Mouse (Mus musculus): ENCODE data around the gene Fam57b. TPM values are rescaled to one million over a fixed set of nuclear protein-coding genes. Genes with fewer than 3 reads are reported as not detected.

The Fam57b gene
- polyA plus RNA-seq, 1 experiment from 2014 or later, result 12.7 TPM

DNA sequence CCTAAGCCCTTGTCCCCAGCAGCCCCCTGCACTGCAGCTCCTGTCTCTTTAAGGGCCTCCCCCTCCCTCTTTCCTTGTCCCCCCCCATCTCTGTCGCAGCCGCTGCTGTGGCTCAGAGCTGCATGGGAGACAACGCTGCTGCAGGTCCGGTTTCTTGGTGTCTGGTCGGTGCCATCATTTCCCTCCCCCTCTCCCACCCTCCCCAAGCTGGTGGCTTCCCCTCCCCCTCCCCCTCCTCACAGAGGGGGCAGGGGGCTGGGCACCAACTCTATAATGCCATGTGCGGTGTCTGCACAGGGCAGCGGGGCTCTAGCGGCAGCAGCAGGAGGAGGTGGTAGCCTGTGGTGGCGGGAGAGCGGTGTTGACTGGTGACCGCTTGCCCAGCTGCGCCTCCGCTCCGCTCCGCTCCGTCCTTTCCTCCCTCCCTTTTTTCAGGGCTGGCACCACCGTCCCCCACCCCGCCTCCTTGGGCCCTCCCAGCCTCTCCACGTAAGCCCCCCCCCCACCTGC lies 25.8 kb downstream of the Fam57b start:
- Histone ChIP-seq H3K27ac (peak overlapping the region; percentile 90), H3K27me3 (ENCODE audit: insufficient read depth, poor library complexity, severe bottlenecking) (peaks cover 48% of the 10 kb centered on the region), H3K36me3 (no peaks in the 10 kb centered on the region), H3K4me1 (replicated peaks) (peaks cover 37% of the 10 kb centered on the region), H3K4me3 (peak overlapping the region; percentile 66), H3K9me3 (no peaks in the 10 kb centered on the region)
- peak; percentile 54 for DNase-seq (ENCODE audit: low spot score)
- WGBS, result 2% methylated on average over 17 of the region's 19 CpGs

DNA sequence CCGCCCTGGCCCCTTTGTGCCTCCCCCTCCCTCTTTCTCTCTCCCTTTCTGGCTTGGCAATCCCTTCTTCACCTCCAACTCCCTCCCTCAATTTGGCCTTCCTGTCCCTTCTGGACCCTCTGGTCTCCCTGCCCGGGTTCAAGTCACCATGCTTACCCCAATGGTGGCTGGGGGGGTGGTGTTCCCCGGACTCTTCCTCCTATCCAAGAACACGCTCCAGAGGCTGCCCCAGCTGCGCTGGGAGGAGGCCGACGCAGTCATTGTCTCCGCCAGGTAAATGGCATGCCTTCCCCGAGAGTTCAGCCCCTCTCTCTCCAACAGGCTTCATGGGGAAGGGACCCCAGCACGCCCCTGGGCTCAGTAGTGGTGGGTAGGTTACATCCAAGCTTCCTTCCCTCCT lies 26.5 kb downstream of the Fam57b start:
- no peaks in the 10 kb centered on the region for H3K9me3 ChIP-seq
- peak overlapping the region; percentile 90 for H3K27ac ChIP-seq
- H3K4me3 ChIP-seq, result peak overlapping the region; percentile 66
- peaks cover 37% of the 10 kb centered on the region for H3K4me1 ChIP-seq (replicated peaks)
- no peaks in the 10 kb centered on the region for H3K36me3 ChIP-seq
- 7% methylated on average over 10 of the region's 10 CpGs for WGBS
- peaks cover 48% of the 10 kb centered on the region for H3K27me3 ChIP-seq (ENCODE audit: insufficient read depth, poor library complexity, severe bottlenecking)
- DNase-seq (ENCODE audit: low spot score), result no peak

DNA sequence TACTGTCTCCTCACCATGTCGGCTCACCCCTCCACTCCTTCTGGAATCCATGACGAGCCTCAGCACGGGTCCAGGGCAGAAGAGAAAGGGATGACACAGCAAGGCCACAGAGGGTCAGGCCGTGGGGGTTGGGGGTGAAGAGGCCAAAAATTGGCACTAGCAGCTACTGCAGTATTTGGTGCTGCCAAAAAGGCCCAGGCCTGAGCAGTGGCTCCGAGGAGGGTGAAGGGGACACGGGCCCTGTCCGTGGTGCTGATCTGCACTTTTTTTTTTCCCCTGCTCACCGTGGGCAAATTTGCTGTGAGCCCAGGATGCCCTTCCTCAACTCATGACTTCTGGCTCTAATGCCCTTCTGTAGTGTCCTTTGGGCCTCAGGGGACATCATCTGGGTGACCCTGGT lies 27.9 kb downstream of the Fam57b start:
- 19% methylated on average over 8 of the region's 8 CpGs for WGBS
- H3K4me3 ChIP-seq, result peak overlapping the region; percentile 20; the same call in 1 of the 2 replicates
- no peak for DNase-seq (ENCODE audit: low spot score)
- H3K36me3 ChIP-seq, result no peaks in the 10 kb centered on the region
- H3K4me1 ChIP-seq (replicated peaks), result peaks cover 51% of the 10 kb centered on the region
- H3K27me3 ChIP-seq (ENCODE audit: insufficient read depth, poor library complexity, severe bottlenecking), result peaks cover 55% of the 10 kb centered on the region
- no peaks in the 10 kb centered on the region for H3K9me3 ChIP-seq
- no peak overlapping the region for H3K27ac ChIP-seq

DNA sequence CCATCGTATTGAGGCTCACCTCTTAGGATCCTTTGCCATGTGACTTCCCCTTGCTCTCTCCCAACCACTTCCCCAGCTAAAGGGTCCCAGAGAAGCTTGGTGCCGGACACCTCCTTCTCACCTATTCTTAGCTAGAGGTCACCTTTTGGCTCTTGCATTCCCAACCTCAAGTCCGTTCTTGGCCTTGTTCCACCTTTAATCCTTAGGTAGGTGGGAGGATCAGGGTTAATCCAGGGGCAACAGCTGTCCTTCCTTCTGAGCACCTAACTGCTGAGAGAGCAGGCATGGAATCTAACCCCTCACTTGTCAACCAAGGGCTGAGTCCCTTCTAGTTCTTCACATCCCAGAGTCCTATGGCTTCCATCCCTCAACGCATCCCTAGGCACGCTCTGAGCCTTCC lies 28.5 kb downstream of the Fam57b start:
- peaks cover 60% of the 10 kb centered on the region for H3K27me3 ChIP-seq (ENCODE audit: insufficient read depth, poor library complexity, severe bottlenecking)
- H3K36me3 ChIP-seq, result no peaks in the 10 kb centered on the region
- no peak for DNase-seq (ENCODE audit: low spot score)
- 70% methylated on average over 5 of the region's 5 CpGs for WGBS
- no peak overlapping the region for H3K27ac ChIP-seq
- peaks cover 52% of the 10 kb centered on the region for H3K4me1 ChIP-seq (replicated peaks)
- no peaks in the 10 kb centered on the region for H3K9me3 ChIP-seq
- no peak overlapping the region for H3K4me3 ChIP-seq

DNA sequence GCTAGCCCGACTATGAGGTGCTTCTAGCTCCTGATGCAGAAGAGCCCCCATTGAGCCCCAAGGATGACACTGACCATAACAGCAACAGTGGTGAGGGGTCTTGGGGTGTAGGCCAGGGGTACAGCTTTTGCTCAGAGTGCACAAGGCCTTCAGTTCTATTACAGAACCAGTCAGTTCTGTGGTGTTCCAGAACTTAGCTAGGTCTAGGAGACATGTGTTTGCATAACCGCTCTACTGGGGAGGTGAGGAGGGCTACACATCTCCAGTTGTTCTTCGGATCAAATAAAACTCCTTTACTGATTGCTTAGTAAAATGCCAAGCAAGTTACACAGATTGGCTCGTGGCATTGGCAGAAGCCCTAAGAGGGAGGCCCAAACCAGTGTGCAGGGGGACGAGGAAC lies 34.1 kb downstream of the Fam57b start, which contains the start of gene 4930451I11Rik:
Gene 4930451I11Rik, minus strand, starts transcription at position 101 of the 400 bp plus-strand sequence.
- 59% methylated on average over 5 of the region's 5 CpGs for WGBS
- H3K36me3 ChIP-seq, result no peaks in the 10 kb centered on the region
- H3K27me3 ChIP-seq (ENCODE audit: insufficient read depth, poor library complexity, severe bottlenecking), result peaks cover 26% of the 10 kb centered on the region
- peak within 1 kb of the TSS; percentile 66 for H3K27ac ChIP-seq
- no peaks in the 10 kb centered on the region for H3K9me3 ChIP-seq
- peaks cover 28% of the 10 kb centered on the region for H3K4me1 ChIP-seq (replicated peaks)
- peak within 1 kb of the TSS; percentile 43 for H3K4me3 ChIP-seq
- no peak for DNase-seq (ENCODE audit: low spot score)

DNA sequence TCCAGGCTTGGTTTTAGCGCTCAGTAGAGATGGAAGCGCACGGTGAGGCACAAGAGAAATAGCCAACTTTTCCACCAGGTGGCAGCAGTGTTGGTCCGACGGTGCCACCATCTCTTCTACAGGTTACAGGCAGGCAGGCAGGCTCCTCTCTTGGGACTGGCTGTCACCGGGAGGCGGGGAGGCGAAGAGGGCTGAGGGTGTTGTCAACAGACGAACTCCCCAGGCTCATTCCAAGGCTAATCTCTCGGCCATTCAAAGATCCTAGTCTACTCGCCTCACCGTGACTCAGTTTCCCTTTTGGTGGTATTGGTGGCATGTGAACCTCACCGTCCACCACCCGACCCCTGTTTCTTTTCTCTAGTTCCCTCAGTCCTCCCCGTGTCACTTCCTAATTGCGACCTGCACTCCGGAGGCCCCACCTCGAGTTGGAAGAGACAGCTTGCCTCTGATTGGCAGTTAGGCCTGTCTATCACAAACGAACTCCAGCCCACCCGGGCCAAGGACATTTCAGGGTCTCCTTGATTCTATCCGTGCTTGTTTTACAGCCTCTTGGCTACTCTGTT lies 34.6 kb downstream of the Fam57b start:
- peak overlapping the region; percentile 66 for H3K27ac ChIP-seq
- 1% methylated on average over 21 of the region's 21 CpGs for WGBS

DNA sequence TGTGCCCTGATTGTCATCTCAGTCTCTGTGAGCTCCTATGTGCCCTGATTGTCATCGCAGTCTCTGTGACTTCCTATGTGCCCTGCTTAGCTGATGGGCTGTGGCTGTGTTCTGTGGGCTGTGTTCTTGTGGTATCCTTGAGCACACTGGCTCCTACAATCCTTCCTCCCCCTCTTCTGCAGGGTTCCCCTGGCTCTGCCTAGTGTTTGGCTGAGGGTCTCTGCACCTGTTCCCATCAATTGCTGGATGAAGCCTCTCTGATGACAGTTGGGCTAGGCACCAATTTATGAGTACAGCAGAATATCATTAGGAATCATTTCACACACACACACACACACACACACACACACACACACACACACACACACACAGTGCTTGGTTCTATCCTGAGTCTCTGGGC lies 35.8 kb downstream of the Fam57b start:
- DNase-seq (ENCODE audit: low spot score), result no peak
- Histone ChIP-seq H3K4me3 (no peak overlapping the region), H3K27me3 (ENCODE audit: insufficient read depth, poor library complexity, severe bottlenecking) (peaks cover 23% of the 10 kb centered on the region), H3K9me3 (no peaks in the 10 kb centered on the region), H3K36me3 (no peaks in the 10 kb centered on the region), H3K4me1 (replicated peaks) (peaks cover 28% of the 10 kb centered on the region), H3K27ac (no peak overlapping the region)
- WGBS, result 94% methylated on average over 1 of the region's 1 CpGs

More for the DNA sequence above, 34.6 kb downstream of the Fam57b start:
- H3K4me3 ChIP-seq, result peak overlapping the region; percentile 43
- H3K36me3 ChIP-seq, result no peaks in the 10 kb centered on the region
- peak; percentile 78 for DNase-seq (ENCODE audit: low spot score)
- H3K4me1 ChIP-seq (replicated peaks), result peaks cover 28% of the 10 kb centered on the region
- no peaks in the 10 kb centered on the region for H3K9me3 ChIP-seq
- H3K27me3 ChIP-seq (ENCODE audit: insufficient read depth, poor library complexity, severe bottlenecking), result peaks cover 23% of the 10 kb centered on the region

DNA sequence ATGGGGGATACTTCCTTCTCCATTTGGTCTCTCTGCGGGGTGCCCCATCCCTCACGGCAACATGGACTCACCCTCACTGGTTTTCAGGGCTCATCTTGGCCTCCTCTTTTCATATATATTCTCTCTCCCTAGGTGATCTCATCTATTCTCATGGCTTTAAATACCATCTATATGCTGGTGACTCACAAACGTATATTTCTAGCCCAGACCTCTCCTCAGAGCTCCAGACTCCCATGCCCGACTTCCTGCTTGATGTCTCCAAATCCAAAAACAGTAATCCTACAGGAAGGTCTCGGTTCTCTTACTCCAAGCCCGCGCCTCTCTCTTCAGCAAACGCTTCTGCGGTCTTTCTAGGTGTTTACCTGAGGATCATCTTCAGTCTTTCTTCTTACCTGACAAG lies 45.8 kb downstream of the Fam57b start:
- WGBS, result 85% methylated on average over 9 of the region's 9 CpGs
- no peak for DNase-seq (ENCODE audit: low spot score)
- Histone ChIP-seq H3K4me3 (no peak overlapping the region), H3K27ac (no peak overlapping the region), H3K9me3 (no peaks in the 10 kb centered on the region), H3K4me1 (replicated peaks) (peaks cover 16% of the 10 kb centered on the region), H3K36me3 (no peaks in the 10 kb centered on the region), H3K27me3 (ENCODE audit: insufficient read depth, poor library complexity, severe bottlenecking) (peaks cover 24% of the 10 kb centered on the region)

DNA sequence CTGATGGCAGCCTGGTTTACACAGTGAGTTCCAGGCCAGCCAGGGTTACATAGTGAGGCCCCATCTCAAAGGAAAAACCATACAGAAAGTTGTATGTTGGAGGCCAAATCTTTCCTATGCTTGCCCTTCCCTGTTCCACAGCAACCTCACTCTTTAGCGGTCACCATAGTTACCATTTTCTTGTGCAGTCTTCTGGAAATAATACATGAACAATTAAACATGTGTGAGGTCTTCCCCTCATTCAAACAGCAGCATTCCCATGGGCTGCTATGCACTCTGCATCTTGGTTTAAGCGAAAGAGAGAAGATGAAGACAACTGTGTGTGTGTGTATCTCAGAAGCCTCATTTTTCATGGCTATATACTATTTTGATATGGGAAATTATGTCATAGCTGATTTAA lies 48.0 kb downstream of the Fam57b start:
- 59% methylated on average over 2 of the region's 2 CpGs for WGBS
- Histone ChIP-seq H3K4me1 (replicated peaks) (peaks cover 32% of the 10 kb centered on the region), H3K27me3 (ENCODE audit: insufficient read depth, poor library complexity, severe bottlenecking) (peaks cover 46% of the 10 kb centered on the region), H3K27ac (no peak overlapping the region), H3K9me3 (no peaks in the 10 kb centered on the region), H3K36me3 (peaks cover 2% of the 10 kb centered on the region; the same call in 1 of the 2 replicates), H3K4me3 (no peak overlapping the region)
- DNase-seq (ENCODE audit: low spot score), result no peak

DNA sequence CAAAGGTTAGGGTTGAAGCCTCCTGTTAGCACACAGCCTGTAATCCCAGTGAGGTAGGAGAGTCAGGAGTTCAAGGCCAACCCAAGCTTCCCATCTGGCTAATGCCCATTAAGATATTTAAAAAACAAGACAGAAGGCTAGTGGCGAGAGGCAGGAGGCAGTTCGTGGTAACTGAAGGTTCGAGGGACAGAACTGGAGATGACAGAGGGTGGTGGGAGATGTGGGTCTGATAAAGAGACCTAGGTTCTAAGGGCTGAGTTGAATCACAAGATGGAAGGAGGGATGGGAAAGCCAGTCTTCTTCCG lies 49.6 kb downstream of the Fam57b start, which contains the start of gene Doc2a:
Gene Doc2a, plus strand, starts transcription at position 301 of the 305 bp plus-strand sequence.
- peaks cover 16% of the 10 kb centered on the region for H3K36me3 ChIP-seq
- WGBS, result 28% methylated on average over 4 of the region's 4 CpGs
- H3K27ac ChIP-seq, result peak within 1 kb of the TSS; percentile 85
- peaks cover 46% of the 10 kb centered on the region for H3K4me1 ChIP-seq (replicated peaks)
- no peak for DNase-seq (ENCODE audit: low spot score)
- no peaks in the 10 kb centered on the region for H3K9me3 ChIP-seq
- peaks cover 57% of the 10 kb centered on the region for H3K27me3 ChIP-seq (ENCODE audit: insufficient read depth, poor library complexity, severe bottlenecking)
- H3K4me3 ChIP-seq, result peak within 1 kb of the TSS; percentile 73

DNA sequence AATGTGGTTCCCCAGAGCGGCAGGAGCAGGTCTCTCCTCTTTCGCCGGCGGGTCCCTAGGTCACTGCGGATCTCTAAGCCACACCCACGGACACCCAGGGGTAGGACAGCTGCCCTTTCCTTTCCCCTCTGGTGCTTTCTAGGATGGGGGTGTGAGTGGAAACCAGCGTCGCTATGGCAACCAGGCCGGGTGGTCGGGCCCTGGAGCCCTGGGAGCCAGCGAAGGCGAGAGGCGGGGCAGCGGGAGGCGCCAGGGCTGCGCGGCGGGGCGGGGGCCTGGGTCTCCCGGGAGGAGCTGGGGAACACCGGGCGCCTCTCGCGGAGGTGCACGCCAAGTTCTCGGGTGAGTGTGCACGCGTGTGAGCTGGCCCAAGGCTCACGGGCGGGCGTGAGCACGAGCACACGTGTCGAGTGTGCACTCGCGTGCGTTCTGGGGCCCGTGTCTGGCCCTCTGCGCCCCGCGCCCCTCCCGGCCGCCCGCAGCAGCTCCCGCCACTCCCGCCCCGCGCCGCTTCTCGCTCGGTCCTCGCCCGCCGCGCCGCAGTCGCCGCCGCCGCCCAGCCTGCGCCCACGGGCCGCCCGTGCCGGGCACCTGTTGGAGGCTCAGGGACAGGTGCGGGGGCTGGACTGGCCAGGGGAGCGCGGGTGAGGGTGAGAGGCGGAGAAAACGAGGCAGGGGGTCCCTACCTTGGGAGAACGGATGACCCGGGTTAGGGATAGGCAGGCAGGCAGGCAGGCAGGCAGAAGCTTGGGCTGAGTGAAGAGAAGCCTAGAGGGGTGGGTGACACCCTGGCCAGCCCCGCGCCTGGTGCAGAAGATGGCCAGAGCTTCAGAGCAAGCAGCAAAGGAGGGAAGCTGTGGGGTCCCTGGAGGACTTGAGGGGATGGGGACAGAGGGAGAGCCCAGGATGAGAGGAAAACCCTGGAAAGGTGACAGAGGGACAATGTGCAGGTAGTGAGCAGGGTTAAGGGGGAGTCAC lies 50.2 kb downstream of the Fam57b start:
- Histone ChIP-seq H3K9me3 (no peaks in the 10 kb centered on the region), H3K27ac (peak overlapping the region; percentile 85), H3K36me3 (peaks cover 23% of the 10 kb centered on the region), H3K4me3 (peak overlapping the region; percentile 73), H3K27me3 (ENCODE audit: insufficient read depth, poor library complexity, severe bottlenecking) (peaks cover 57% of the 10 kb centered on the region), H3K4me1 (replicated peaks) (peaks cover 50% of the 10 kb centered on the region)
- under 1% methylated on average over 74 of the region's 74 CpGs for WGBS
- peak; percentile 77 for DNase-seq (ENCODE audit: low spot score)

DNA sequence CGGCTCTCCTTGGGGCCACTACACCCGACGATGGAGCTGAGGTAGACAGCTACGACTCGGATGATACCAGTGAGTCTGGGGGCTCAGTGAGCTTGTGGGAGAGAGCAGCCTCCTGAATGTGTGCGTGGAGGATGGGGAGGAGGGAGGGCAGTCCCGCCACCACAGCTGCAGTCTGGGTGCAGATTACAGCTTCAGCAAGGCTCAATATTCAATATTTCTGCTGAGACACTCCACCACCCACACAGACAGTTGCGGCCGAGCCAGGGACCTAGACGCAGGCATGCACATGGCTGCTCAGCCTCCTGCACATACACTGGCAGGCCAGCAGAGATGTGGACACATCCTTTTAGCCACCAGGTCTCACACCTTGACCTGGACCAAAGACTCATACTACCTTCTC lies 51.3 kb downstream of the Fam57b start:
- peak overlapping the region; percentile 85 for H3K27ac ChIP-seq

DNA sequence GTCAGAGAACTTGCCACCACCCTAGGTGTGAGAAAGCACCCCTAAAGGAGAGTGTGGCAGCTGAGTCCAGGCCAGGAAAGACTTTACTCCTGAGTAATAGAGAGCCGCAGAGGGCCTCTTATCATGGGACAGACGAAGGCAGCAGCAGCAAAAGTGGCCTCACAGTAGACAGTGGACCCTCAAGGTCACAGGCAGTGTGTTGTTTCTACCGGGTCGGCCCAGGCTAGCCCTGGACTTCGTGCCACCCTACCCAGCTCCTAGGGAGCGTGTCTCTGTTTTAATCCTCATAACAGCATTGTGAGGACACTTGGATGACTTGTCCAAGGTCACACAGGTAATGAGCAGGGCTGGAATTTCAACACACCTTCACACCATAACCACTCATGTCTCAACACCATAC lies 52.7 kb downstream of the Fam57b start:
- peaks cover 47% of the 10 kb centered on the region for H3K36me3 ChIP-seq
- no peak overlapping the region for H3K4me3 ChIP-seq
- peaks cover 50% of the 10 kb centered on the region for H3K4me1 ChIP-seq (replicated peaks)
- H3K27me3 ChIP-seq (ENCODE audit: insufficient read depth, poor library complexity, severe bottlenecking), result peaks cover 49% of the 10 kb centered on the region
- 93% methylated on average over 6 of the region's 6 CpGs for WGBS
- DNase-seq (ENCODE audit: low spot score), result no peak
- H3K27ac ChIP-seq, result no peak overlapping the region
- H3K9me3 ChIP-seq, result no peaks in the 10 kb centered on the region

More for the DNA sequence above, 51.3 kb downstream of the Fam57b start:
- WGBS, result 26% methylated on average over 10 of the region's 10 CpGs
- peaks cover 50% of the 10 kb centered on the region for H3K4me1 ChIP-seq (replicated peaks)
- H3K4me3 ChIP-seq, result peak overlapping the region; percentile 73
- DNase-seq (ENCODE audit: low spot score), result no peak
- no peaks in the 10 kb centered on the region for H3K9me3 ChIP-seq
- H3K36me3 ChIP-seq, result peaks cover 33% of the 10 kb centered on the region
- H3K27me3 ChIP-seq (ENCODE audit: insufficient read depth, poor library complexity, severe bottlenecking), result peaks cover 49% of the 10 kb centered on the region
